In the genomic region with DNA sequence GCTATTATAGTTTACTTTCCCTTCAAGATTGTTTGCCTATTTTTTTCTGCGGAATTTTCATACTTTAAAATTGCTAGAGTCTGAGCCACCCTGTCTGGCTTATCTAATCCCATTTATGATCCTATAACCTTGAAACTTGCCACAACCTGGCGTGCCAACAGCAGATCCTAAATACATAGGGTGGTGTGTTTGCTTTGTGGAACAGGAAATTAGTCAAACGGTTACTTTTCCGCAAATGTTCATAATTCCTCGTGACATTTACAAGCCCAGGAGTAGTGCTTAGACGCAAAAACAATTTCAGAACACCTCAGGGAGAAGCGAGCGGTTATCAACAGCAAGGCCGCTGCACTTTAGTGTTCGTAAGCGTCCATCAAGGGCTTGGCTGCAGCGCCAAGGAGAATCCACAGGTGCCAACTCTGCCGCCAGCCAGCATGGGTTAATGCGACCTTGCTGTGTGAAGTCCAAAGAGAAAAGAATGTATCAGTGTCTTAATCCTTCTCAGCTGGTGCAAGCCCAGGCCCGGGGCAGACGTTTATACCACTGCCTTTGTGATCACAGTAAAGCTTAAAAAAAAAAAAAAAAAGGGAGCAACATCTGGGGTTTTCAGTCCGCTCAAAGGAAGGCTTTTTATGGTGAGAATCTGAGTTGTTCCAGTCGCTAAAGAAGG, we compare ENCODE assay signal across 8 mouse cellular contexts. TPM values are rescaled to one million over a fixed set of nuclear protein-coding genes. Genes with fewer than 3 reads are reported as not detected.
DNase-seq lines count a peak whose midpoint lies in the region; ATAC-seq and TF ChIP-seq lines count a peak whose summit lies in the region.

No protein-coding gene starts in this region.

- intact Hi-C loops in left cerebral cortex, postnatal 14 days (cut with DNase I) = no loop called here

- no peak for TF ChIP-seq POLR2A in small intestine, adult 2 months (IDR thresholded peaks at IDR 0.05; ENCODE audit: low read depth, low read length)

- peak overlapping the region; percentile 89 for H3K27ac ChIP-seq in lung, embryonic 14.5 days (ENCODE audit: low read depth)
- H3K27ac ChIP-seq in forebrain, embryonic 13.5 days = peak overlapping the region; percentile 66
- peak overlapping the region; percentile 39 for H3K27ac ChIP-seq in intestine, embryonic 14.5 days (ENCODE audit: low read depth)
- H3K27ac ChIP-seq in small intestine, adult 2 months (ENCODE audit: insufficient read depth, low read depth, low read length) = peak overlapping the region; percentile 5; the same call in 1 of the 2 replicates

- H3K4me2 ChIP-seq in lung, embryonic 14.5 days = peak overlapping the region; percentile 46
- peak overlapping the region; percentile 48 for H3K4me2 ChIP-seq in forebrain, embryonic 13.5 days
- peak overlapping the region; percentile 34 for H3K4me2 ChIP-seq in intestine, embryonic 14.5 days (ENCODE audit: low read length)

- peak; percentile 20; the same call in 1 of the 2 replicates for ATAC-seq in lung, embryonic 14.5 days (ENCODE audit: insufficient read depth)
- ATAC-seq in forebrain, embryonic 13.5 days = peak; percentile 35; the same call in 1 of the 2 replicates
- no peak for ATAC-seq in intestine, embryonic 14.5 days (replicated peaks; ENCODE audit: low FRiP score, low TSS enrichment, low read depth)

- no peaks in the 10 kb centered on the region for H3K9me3 ChIP-seq in lung, embryonic 14.5 days (ENCODE audit: low read depth, low read length)
- H3K9me3 ChIP-seq in forebrain, embryonic 13.5 days (replicated peaks) = no peaks in the 10 kb centered on the region
- H3K9me3 ChIP-seq in intestine, embryonic 14.5 days (ENCODE audit: control insufficient read depth, low read length) = no peaks in the 10 kb centered on the region

- no peak for TF ChIP-seq CTCF in lung, embryonic 14.5 days (IDR thresholded peaks at IDR 0.05; ENCODE audit: low read depth)
- no peak for TF ChIP-seq CTCF in small intestine, adult 2 months (IDR thresholded peaks at IDR 0.05; ENCODE audit: extremely low read depth, insufficient read length, insufficient replicate concordance, low read depth, low read length)

- H3K4me3 ChIP-seq in lung, embryonic 14.5 days (ENCODE audit: low read depth, low read length) = no peak overlapping the region
- peak overlapping the region; percentile 17 for H3K4me3 ChIP-seq in forebrain, embryonic 13.5 days
- H3K4me3 ChIP-seq in intestine, embryonic 14.5 days (ENCODE audit: low read depth, low read length) = no peak overlapping the region
- H3K4me3 ChIP-seq in small intestine, adult 2 months (ENCODE audit: low read depth, low read length) = no peak overlapping the region

- H3K4me1 ChIP-seq in lung, embryonic 14.5 days (ENCODE audit: insufficient read depth) = peaks cover 19% of the 10 kb centered on the region
- H3K4me1 ChIP-seq in forebrain, embryonic 13.5 days = peaks cover 35% of the 10 kb centered on the region
- H3K4me1 ChIP-seq in intestine, embryonic 14.5 days (replicated peaks; ENCODE audit: control insufficient read depth, insufficient read depth, low read length) = peaks cover 13% of the 10 kb centered on the region
- peaks cover 15% of the 10 kb centered on the region for H3K4me1 ChIP-seq in small intestine, adult 2 months (ENCODE audit: control insufficient read depth, insufficient read depth, insufficient read length, low read length)

- H3K36me3 ChIP-seq in lung, embryonic 14.5 days (ENCODE audit: insufficient read depth) = no peaks in the 10 kb centered on the region
- H3K36me3 ChIP-seq in forebrain, embryonic 13.5 days (ENCODE audit: poor library complexity, severe bottlenecking) = no peaks in the 10 kb centered on the region
- H3K36me3 ChIP-seq in intestine, embryonic 14.5 days (ENCODE audit: control insufficient read depth, insufficient read depth, low read length) = no peaks in the 10 kb centered on the region
- H3K36me3 ChIP-seq in small intestine, adult 2 months (ENCODE audit: control insufficient read depth, insufficient read depth, low read length) = no peaks in the 10 kb centered on the region

- peak; percentile 6 for DNase-seq in lung, embryonic 14.5 days
- DNase-seq in lung, adult 18-20 months = no peak
- peak; percentile 63 for DNase-seq in intestine, embryonic 14.5 days (ENCODE audit: low spot score)
- DNase-seq in layer of hippocampus, postnatal 14 days (ENCODE audit: low spot score in 2 of 2) = no peak
- DNase-seq in left cerebral cortex, adult 9 months (ENCODE audit: low spot score in 2 of 2) = no peak
- no peak for DNase-seq in left cerebral cortex, postnatal 14 days (ENCODE audit: low spot score in 2 of 2)

- WGBS in lung, embryonic 14.5 days = 25% methylated on average over 18 of the region's 18 CpGs
- WGBS in forebrain, embryonic 13.5 days = 20% methylated on average over 18 of the region's 18 CpGs
- WGBS in intestine, embryonic 14.5 days = 33% methylated on average over 18 of the region's 18 CpGs
- 23% methylated on average over 18 of the region's 18 CpGs for WGBS in small intestine, adult 2 months

- peak overlapping the region; percentile 39; the same call in 1 of the 2 replicates for H3K9ac ChIP-seq in lung, embryonic 14.5 days
- H3K9ac ChIP-seq in forebrain, embryonic 13.5 days = no peak overlapping the region
- H3K9ac ChIP-seq in intestine, embryonic 14.5 days (ENCODE audit: low read length) = no peak overlapping the region

- no peaks in the 10 kb centered on the region for H3K27me3 ChIP-seq in lung, embryonic 14.5 days (ENCODE audit: insufficient read depth, low read length)
- H3K27me3 ChIP-seq in forebrain, embryonic 13.5 days = 0 out of 2 replicates have a peak, but pooled peaks cover 5% of the 10 kb centered on the region
- no peaks in the 10 kb centered on the region; the same call in 1 of the 2 replicates for H3K27me3 ChIP-seq in intestine, embryonic 14.5 days (replicated peaks; ENCODE audit: control insufficient read depth, insufficient read depth, low read length)
- H3K27me3 ChIP-seq in small intestine, adult 2 months (ENCODE audit: control insufficient read depth, insufficient read depth, low read length) = no peaks in the 10 kb centered on the region

RNA-seq across cellular contexts. Expression of gene Ttc30a2, which starts 18.7 kb away (rescaled TPM):
- polyA plus RNA-seq in lung, embryonic 14.5 days (2014; fragmentation: Nextera tagmentation; extraction: Ambion mirVana) = 0.14 and 0.33 TPM in 2 replicates
- polyA plus RNA-seq in forebrain, embryonic 13.5 days (2015; fragmentation: Nextera tagmentation; extraction: Ambion mirVana) = 0.45 and 0.56 TPM in 2 replicates
- 0.44 and 0.51 TPM in 2 replicates for polyA plus RNA-seq in intestine, embryonic 14.5 days (2014; fragmentation: Nextera tagmentation; extraction: Ambion mirVana)
- 0.09 and 0.11 TPM in 2 replicates for polyA plus RNA-seq in small intestine, adult 2 months (2012; rRNA removed)
- under 1 TPM in 1 of 2 experiments, not detected in 1; 0.41 TPM for total RNA-seq in layer of hippocampus, postnatal 14 days (2021)
- under 1 TPM; 0.24 to 0.30 TPM for total RNA-seq in left cerebral cortex, postnatal 14 days (2021)

RNA-seq across cellular contexts. Expression of gene Ttc30b, which starts 20.9 kb away (rescaled TPM):
- polyA plus RNA-seq in lung, embryonic 14.5 days (2014; fragmentation: Nextera tagmentation; extraction: Ambion mirVana) = 10.1 and 13.1 TPM in 2 replicates
- 11.3 and 14.1 TPM in 2 replicates for polyA plus RNA-seq in forebrain, embryonic 13.5 days (2015; fragmentation: Nextera tagmentation; extraction: Ambion mirVana)
- polyA plus RNA-seq in intestine, embryonic 14.5 days (2014; fragmentation: Nextera tagmentation; extraction: Ambion mirVana) = 8.0 and 9.3 TPM in 2 replicates
- 2.9 and 5.9 TPM in 2 replicates for polyA plus RNA-seq in small intestine, adult 2 months (2012; rRNA removed)
- 10 to 100 TPM; 13.4 TPM for total RNA-seq in layer of hippocampus, postnatal 14 days (2021)
- 10 to 100 TPM; 10.1 to 11.5 TPM for total RNA-seq in left cerebral cortex, postnatal 14 days (2021)

RNA-seq across cellular contexts. Expression of gene Ttc30a1, which starts 22.5 kb away (rescaled TPM):
- 9.0 and 9.4 TPM in 2 replicates for polyA plus RNA-seq in lung, embryonic 14.5 days (2014; fragmentation: Nextera tagmentation; extraction: Ambion mirVana)
- polyA plus RNA-seq in forebrain, embryonic 13.5 days (2015; fragmentation: Nextera tagmentation; extraction: Ambion mirVana) = 8.1 and 8.4 TPM in 2 replicates
- 6.5 and 7.8 TPM in 2 replicates for polyA plus RNA-seq in intestine, embryonic 14.5 days (2014; fragmentation: Nextera tagmentation; extraction: Ambion mirVana)
- 1.1 and 1.3 TPM in 2 replicates for polyA plus RNA-seq in small intestine, adult 2 months (2012; rRNA removed)
- 1 to 10 TPM; 2.9 TPM for total RNA-seq in layer of hippocampus, postnatal 14 days (2021)
- total RNA-seq in left cerebral cortex, postnatal 14 days (2021) = 1 to 10 TPM; 2.2 to 3.5 TPM

Comparison
In these comparisons a context has a peak if more than half of its experiments do, and no peak if none do; other contexts are left out.
1. DNase-seq: peak in lung, embryonic 14.5 days (single experiment) and intestine, embryonic 14.5 days (single experiment); none in lung, adult 18-20 months (0 of 2), layer of hippocampus, postnatal 14 days (0 of 2), left cerebral cortex, adult 9 months (0 of 2) and left cerebral cortex, postnatal 14 days (0 of 2).
2. H3K27ac ChIP-seq: peak in every context shown above with its lines; median percentile 89 in lung, embryonic 14.5 days; 66 in forebrain, embryonic 13.5 days; 39 in intestine, embryonic 14.5 days; 5 in small intestine, adult 2 months.
3. Peak in every context shown above with its lines, with median percentiles within 50 percentile points of each other: H3K4me2 ChIP-seq.